Mouse (Mus musculus) testis, adult 2 months (tissue): Measurements from ENCODE around the gene Etv3.

ENCODE experiments used
- CTCF ChIP-seq: fragments of 200-500 bp; IDR thresholded peaks from 2 replicates; pipeline ENCODE4 v1.5.1; 2012; ENCODE audit warnings: low read depth, mild to moderate bottlenecking, inconsistent platforms, low read length, moderate library complexity; ENCODE audit not compliant: control insufficient read depth, insufficient read depth, insufficient replicate concordance
- POLR2A ChIP-seq: fragments of 200-500 bp; IDR thresholded peaks from 2 replicates; pipeline ENCODE4 v1.6.1; 2012; ENCODE audit warnings: low read depth, mild to moderate bottlenecking, inconsistent platforms, low read length, moderate library complexity; ENCODE audit not compliant: control insufficient read depth

- TF ChIP-seq CTCF = no peak
- no peak for TF ChIP-seq POLR2A
Measured at GRCm38 (mm10) chr3:87568681-87569080, 43.5 kb downstream of the Etv3 start.
